Mouse (Mus musculus) CH12.LX (cell line): Measurements from ENCODE around the gene Bcl6b.

Experiments used
- BHLHE40 ChIP-seq: IDR thresholded peaks from 2 replicates; pipeline ENCODE4 v1.6.1; 2011; ENCODE audit warnings: mild to moderate bottlenecking, low read depth, low read length, improper control_type of control experiment
- CTCF ChIP-seq, 2 experiments: IDR thresholded peaks in 1 of 2; conservative IDR thresholded peaks in 1 of 2; 2 replicates each; pipeline ENCODE4 v1.5.1; 2011 to 2012; ENCODE audit warnings: low read depth in 2 of 2, low read length in 2 of 2, improper control_type of control experiment in 1 of 2, inconsistent platforms in 1 of 2, mild to moderate bottlenecking in 1 of 2, moderate library complexity in 1 of 2
- ELF1 ChIP-seq: IDR thresholded peaks from 2 replicates; pipeline ENCODE4 v1.6.1; 2014; ENCODE audit warnings: low read depth, mild to moderate bottlenecking, inconsistent platforms, low read length, improper control_type of control experiment
- EP300 ChIP-seq: IDR thresholded peaks from 2 replicates; pipeline ENCODE4 v1.6.1; 2011; ENCODE audit warnings: low read length, improper control_type of control experiment
- ETS1 ChIP-seq: conservative IDR thresholded peaks from 2 replicates; pipeline ENCODE4 v1.6.1; 2012; ENCODE audit warnings: low read depth, mild to moderate bottlenecking, inconsistent platforms, low read length, improper control_type of control experiment, moderate library complexity
- GABPA ChIP-seq: IDR thresholded peaks from 2 replicates; pipeline ENCODE4 v1.6.1; 2012; ENCODE audit warnings: low read depth, low read length, improper control_type of control experiment, inconsistent platforms; ENCODE audit not compliant: insufficient replicate concordance
- IRF4 ChIP-seq: IDR thresholded peaks from 2 replicates; pipeline ENCODE4 v1.6.1; 2014; ENCODE audit warnings: low read depth, mild to moderate bottlenecking, inconsistent platforms, low read length, improper control_type of control experiment
- KAT2A ChIP-seq: IDR thresholded peaks from 2 replicates; pipeline ENCODE4 v1.6.1; 2012; ENCODE audit warnings: low read length, improper control_type of control experiment, inconsistent platforms; ENCODE audit not compliant: insufficient replicate concordance
- MAX ChIP-seq: IDR thresholded peaks from 2 replicates; pipeline ENCODE4 v1.6.1; 2011; ENCODE audit warnings: low read length, improper control_type of control experiment
- MYC ChIP-seq: IDR thresholded peaks from 2 replicates; pipeline ENCODE4 v1.6.1; 2011; ENCODE audit warnings: low read depth, mild to moderate bottlenecking, improper control_type of control experiment, low read length
- POLR2A ChIP-seq: IDR thresholded peaks from 2 replicates; pipeline ENCODE4 v1.6.1; 2011; ENCODE audit warnings: low read depth, mild to moderate bottlenecking, improper control_type of control experiment, low read length
- UBTF ChIP-seq: IDR thresholded peaks from 2 replicates; pipeline ENCODE4 v1.6.1; 2012; ENCODE audit warnings: low read depth, mild to moderate bottlenecking, inconsistent platforms, low read length, improper control_type of control experiment, moderate library complexity
- USF1 ChIP-seq: IDR thresholded peaks from 2 replicates; pipeline ENCODE4 v1.6.1; 2014; ENCODE audit warnings: low read depth, mild to moderate bottlenecking, inconsistent platforms, low read length, improper control_type of control experiment

DNA sequence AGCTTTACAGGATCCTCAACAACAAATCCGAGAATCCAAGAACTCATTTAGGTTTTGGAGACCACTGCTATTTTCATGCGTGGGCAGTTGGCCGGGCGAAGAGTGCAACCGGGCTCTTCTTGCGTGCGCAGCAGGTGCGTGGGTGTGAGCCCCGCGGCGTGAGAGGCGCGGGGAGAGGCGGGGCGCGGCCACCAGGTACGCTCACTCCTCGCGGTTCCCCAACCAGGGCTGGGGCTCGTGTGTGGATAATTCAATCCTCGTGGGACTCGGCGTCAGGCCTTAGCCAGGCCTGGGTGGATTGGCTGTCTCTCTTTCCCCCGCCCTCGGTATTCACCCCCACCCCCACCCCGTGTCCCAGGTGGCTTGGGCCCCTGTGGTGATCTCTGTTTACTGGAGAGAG lies 15.9 kb downstream of the Bcl6b start:
- TF ChIP-seq POLR2A (no peak), GABPA (no peak), ELF1 (no peak), CTCF (conservative IDR thresholded peaks at IDR 0.05 in 1 of 2, IDR thresholded peaks at IDR 0.05 in 1 of 2; ENCODE audit: low read depth in 2 of 2, low read length in 2 of 2) (no peak), UBTF (no peak), MAX (no peak), MYC (no peak), EP300 (no peak), BHLHE40 (no peak), IRF4 (no peak), KAT2A (no peak), ETS1 (no peak), USF1 (no peak)
